In the genomic region with DNA sequence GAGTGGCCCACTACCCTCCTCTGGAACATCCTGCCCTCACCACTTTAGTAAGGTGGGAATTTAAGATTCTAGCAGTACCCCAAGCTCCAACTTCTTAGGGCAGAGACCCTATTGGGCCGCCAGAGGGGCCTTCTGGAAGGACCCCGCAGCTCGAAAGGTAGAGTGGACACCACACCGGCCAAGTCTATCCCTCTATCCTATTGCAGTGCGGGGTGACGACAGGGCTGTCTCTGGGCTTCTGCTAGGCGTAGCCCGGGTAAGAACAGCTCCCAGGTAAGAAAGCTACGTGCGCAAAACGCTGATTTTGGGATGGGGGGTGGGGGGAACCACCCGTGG, we compare ENCODE assay signal across 8 mouse cellular contexts. TPM values are rescaled to one million over a fixed set of nuclear protein-coding genes. Genes with fewer than 3 reads are reported as not detected.
DNase-seq lines count a peak whose midpoint lies in the region; ATAC-seq and TF ChIP-seq lines count a peak whose summit lies in the region.

No protein-coding gene starts in this region.

- WGBS in heart, embryonic 13.5 days, result 14% methylated on average over 12 of the region's 12 CpGs
- WGBS in forebrain, postnatal 0 days, result 10% methylated on average over 12 of the region's 12 CpGs

- peaks cover 21% of the 10 kb centered on the region for H3K27me3 ChIP-seq in heart, embryonic 13.5 days (replicated peaks)
- no peaks in the 10 kb centered on the region for H3K27me3 ChIP-seq in forebrain, postnatal 0 days (ENCODE audit: insufficient read depth, low read length)

- TF ChIP-seq CTCF in forebrain, postnatal 0 days (IDR thresholded peaks at IDR 0.05; ENCODE audit: low read depth), result no peak

- ATAC-seq in heart, embryonic 13.5 days (ENCODE audit: extremely low read depth, insufficient number of reproducible peaks, low FRiP score, low TSS enrichment), result no peak
- peak; percentile 0; the same call in 1 of the 2 replicates for ATAC-seq in forebrain, postnatal 0 days

- peak overlapping the region; percentile 84 for H3K9ac ChIP-seq in heart, embryonic 13.5 days
- H3K9ac ChIP-seq in forebrain, postnatal 0 days, result peak overlapping the region; percentile 86

- no peak overlapping the region for H3K27ac ChIP-seq in heart, embryonic 13.5 days (replicated peaks)
- H3K27ac ChIP-seq in forebrain, postnatal 0 days (ENCODE audit: low read depth, low read length), result peak overlapping the region; percentile 97

- DNase-seq in heart, adult 8-10 months (ENCODE audit: low spot score), result no peak
- DNase-seq in R1 (ENCODE audit: low read depth, low spot score), result peak; percentile 17
- no peak for DNase-seq in forebrain, postnatal 0 days
- peak; percentile 18 for DNase-seq in mesoderm, embryonic 11.5 days (ENCODE audit: low read depth, low spot score)
- no peak for DNase-seq in thymus, postnatal 25 days
- DNase-seq in urinary bladder, postnatal 14 days (ENCODE audit: low spot score), result no peak
- no peak for DNase-seq in embryo, embryonic 10 days (ENCODE audit: low spot score)

- peak overlapping the region; percentile 99 for H3K4me2 ChIP-seq in heart, embryonic 13.5 days
- H3K4me2 ChIP-seq in forebrain, postnatal 0 days (ENCODE audit: low read depth), result peak overlapping the region; percentile 94

- peaks cover 14% of the 10 kb centered on the region for H3K4me1 ChIP-seq in heart, embryonic 13.5 days
- H3K4me1 ChIP-seq in forebrain, postnatal 0 days (ENCODE audit: insufficient read depth), result no peaks in the 10 kb centered on the region

- no peaks in the 10 kb centered on the region for H3K9me3 ChIP-seq in heart, embryonic 13.5 days
- no peaks in the 10 kb centered on the region for H3K9me3 ChIP-seq in forebrain, postnatal 0 days (ENCODE audit: low read length)

- H3K36me3 ChIP-seq in heart, embryonic 13.5 days, result peaks cover 10% of the 10 kb centered on the region
- H3K36me3 ChIP-seq in forebrain, postnatal 0 days (ENCODE audit: insufficient read depth), result no peaks in the 10 kb centered on the region

- H3K4me3 ChIP-seq in heart, embryonic 13.5 days, result peak overlapping the region; percentile 68
- H3K4me3 ChIP-seq in forebrain, postnatal 0 days (ENCODE audit: low read depth, low read length), result peak overlapping the region; percentile 66

RNA-seq across cellular contexts. Expression of gene Psmd14, which starts 56.5 kb away (rescaled TPM):
- polyA plus RNA-seq in heart, embryonic 13.5 days (2015; fragmentation: Nextera tagmentation; extraction: Ambion mirVana), result 119 and 137 TPM in 2 replicates
- total RNA-seq in heart, adult 8-10 months (2022), result 10 to 100 TPM; 51.7 to 61.2 (median 55.4) TPM
- 182 and 195 TPM in 2 replicates for total RNA-seq in forebrain, postnatal 0 days (2014; rRNA removed)
- 243 and 265 TPM in 2 replicates for polyA plus RNA-seq in forebrain, postnatal 0 days (2015; fragmentation: Nextera tagmentation; extraction: Ambion mirVana)

Comparison
In these comparisons a context has a peak if more than half of its experiments do, and no peak if none do; other contexts are left out.
1. DNase-seq: peak in R1 (single experiment) and mesoderm, embryonic 11.5 days (single experiment); none in heart, adult 8-10 months (single experiment), forebrain, postnatal 0 days (single experiment), thymus, postnatal 25 days (single experiment), urinary bladder, postnatal 14 days (single experiment) and embryo, embryonic 10 days (single experiment).